Mouse (Mus musculus): ENCODE results near the gene Wdr59. TPM values are rescaled to one million over a fixed set of nuclear protein-coding genes. Genes with fewer than 3 reads are reported as not detected.

Wdr59 gene
- polyA plus RNA-seq, 2 experiments = 6.1 to 11.5 TPM

DNA sequence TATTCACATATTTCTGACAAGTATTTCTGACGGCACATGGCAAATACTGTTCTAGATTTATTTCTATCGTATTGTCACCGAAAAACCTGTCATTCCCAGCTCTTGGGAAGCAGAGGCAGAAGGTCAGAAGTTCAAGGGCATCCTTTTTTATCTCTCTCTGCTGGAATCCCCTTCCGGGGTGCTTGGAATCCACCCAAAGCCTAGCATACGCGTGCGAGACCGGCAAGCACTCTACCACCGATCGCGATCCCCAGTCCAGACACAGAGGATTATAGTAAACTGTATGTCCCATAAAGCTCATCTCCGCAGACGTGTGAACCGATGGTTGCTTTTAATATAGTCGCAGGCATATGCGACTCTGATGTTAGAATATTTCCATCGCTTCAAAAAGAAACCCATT, 9.7 kb upstream of the Wdr59 start:
- DNase-seq (ENCODE audit: low spot score) (no peak), ATAC-seq (ENCODE audit: low FRiP score, low read depth) (no peak)
- Histone ChIP-seq H3K27me3 (ENCODE audit: control insufficient read depth, insufficient read depth, low read length) (no peaks in the 10 kb centered on the region), H3K4me1 (ENCODE audit: control insufficient read depth, insufficient read depth, low read length) (no peaks in the 10 kb centered on the region), H3K4me2 (replicated peaks; ENCODE audit: low read depth, low read length, severe bottlenecking) (no peak overlapping the region), H3K9ac (ENCODE audit: low read depth, low read length, severe bottlenecking) (no peak overlapping the region), H3K9me3 (ENCODE audit: control insufficient read depth, low read length) (no peaks in the 10 kb centered on the region), H3K36me3 (ENCODE audit: control insufficient read depth, insufficient read depth, low read length) (no peaks in the 10 kb centered on the region), H3K27ac (replicated peaks; ENCODE audit: low read depth, low read length) (no peak overlapping the region), H3K4me3 (replicated peaks; ENCODE audit: low read length) (no peak overlapping the region)
- 82% methylated on average over 17 of the region's 17 CpGs for WGBS
- no peak for TF ChIP-seq POLR2A (IDR thresholded peaks at IDR 0.05; ENCODE audit: borderline replicate concordance, extremely low read depth, insufficient read depth, insufficient read length)

DNA sequence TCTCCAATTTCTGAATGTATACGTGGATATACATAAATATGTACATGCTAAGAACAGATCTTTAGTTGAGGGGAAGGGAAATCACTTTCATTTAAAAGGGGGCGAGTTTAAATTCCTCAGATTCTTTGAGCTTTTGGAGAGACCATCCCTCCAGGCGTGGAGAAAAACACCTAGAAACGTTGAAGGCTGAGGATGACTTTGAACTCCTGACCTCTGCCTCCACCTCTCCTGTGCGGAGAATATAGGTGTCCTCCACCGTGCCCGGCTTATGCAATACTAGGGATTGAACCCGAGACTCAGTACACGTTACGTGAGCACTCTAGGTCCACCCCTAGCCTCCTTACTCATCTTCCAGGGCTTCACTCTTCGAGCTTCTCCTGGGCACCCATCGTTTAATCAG, 9.3 kb upstream of the Wdr59 start:
- H3K4me2 ChIP-seq (replicated peaks; ENCODE audit: low read depth, low read length, severe bottlenecking) = no peak overlapping the region
- 68% methylated on average over 12 of the region's 12 CpGs for WGBS
- no peaks in the 10 kb centered on the region for H3K27me3 ChIP-seq (ENCODE audit: control insufficient read depth, insufficient read depth, low read length)
- ATAC-seq (ENCODE audit: low FRiP score, low read depth) (no peak), DNase-seq (ENCODE audit: low spot score) (no peak)
- H3K9me3 ChIP-seq (ENCODE audit: control insufficient read depth, low read length) = no peaks in the 10 kb centered on the region
- H3K4me3 ChIP-seq (replicated peaks; ENCODE audit: low read length) = no peak overlapping the region
- no peak for TF ChIP-seq POLR2A (IDR thresholded peaks at IDR 0.05; ENCODE audit: borderline replicate concordance, extremely low read depth, insufficient read depth, insufficient read length)
- H3K9ac ChIP-seq (ENCODE audit: low read depth, low read length, severe bottlenecking) = no peak overlapping the region
- no peaks in the 10 kb centered on the region for H3K36me3 ChIP-seq (ENCODE audit: control insufficient read depth, insufficient read depth, low read length)
- no peaks in the 10 kb centered on the region for H3K4me1 ChIP-seq (ENCODE audit: control insufficient read depth, insufficient read depth, low read length)
- no peak overlapping the region for H3K27ac ChIP-seq (replicated peaks; ENCODE audit: low read depth, low read length)

DNA sequence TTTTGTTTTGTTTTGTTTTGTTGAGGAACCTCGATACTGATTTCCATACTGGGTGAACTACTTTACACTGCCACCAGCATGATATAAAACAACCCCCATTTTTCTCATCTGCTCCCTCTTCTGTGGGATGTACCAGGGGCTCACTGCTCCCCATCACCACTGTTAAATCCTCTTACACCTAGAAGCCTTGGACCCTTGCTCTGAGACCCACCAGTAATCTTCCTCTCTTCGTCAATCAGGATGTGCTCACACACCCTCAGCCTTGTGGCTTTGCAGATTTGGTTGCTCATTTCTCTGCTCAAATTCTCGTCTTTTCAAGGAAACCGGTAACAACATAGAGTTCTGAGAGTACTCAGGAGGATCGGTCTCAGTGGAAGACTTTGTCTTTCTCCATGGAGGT, 6.2 kb upstream of the Wdr59 start:
- H3K9me3 ChIP-seq (ENCODE audit: control insufficient read depth, low read length) = no peaks in the 10 kb centered on the region
- no peak overlapping the region for H3K4me3 ChIP-seq (replicated peaks; ENCODE audit: low read length)
- no peaks in the 10 kb centered on the region for H3K36me3 ChIP-seq (ENCODE audit: control insufficient read depth, insufficient read depth, low read length)
- no peak for TF ChIP-seq POLR2A (IDR thresholded peaks at IDR 0.05; ENCODE audit: borderline replicate concordance, extremely low read depth, insufficient read depth, insufficient read length)
- no peak overlapping the region for H3K4me2 ChIP-seq (replicated peaks; ENCODE audit: low read depth, low read length, severe bottlenecking)
- no peak overlapping the region for H3K9ac ChIP-seq (ENCODE audit: low read depth, low read length, severe bottlenecking)
- no peaks in the 10 kb centered on the region for H3K4me1 ChIP-seq (ENCODE audit: control insufficient read depth, insufficient read depth, low read length)
- ATAC-seq (ENCODE audit: low FRiP score, low read depth) = no peak
- DNase-seq (ENCODE audit: low spot score) = no peak
- H3K27ac ChIP-seq (replicated peaks; ENCODE audit: low read depth, low read length) = no peak overlapping the region
- 78% methylated on average over 5 of the region's 5 CpGs for WGBS
- H3K27me3 ChIP-seq (ENCODE audit: control insufficient read depth, insufficient read depth, low read length) = no peaks in the 10 kb centered on the region

DNA sequence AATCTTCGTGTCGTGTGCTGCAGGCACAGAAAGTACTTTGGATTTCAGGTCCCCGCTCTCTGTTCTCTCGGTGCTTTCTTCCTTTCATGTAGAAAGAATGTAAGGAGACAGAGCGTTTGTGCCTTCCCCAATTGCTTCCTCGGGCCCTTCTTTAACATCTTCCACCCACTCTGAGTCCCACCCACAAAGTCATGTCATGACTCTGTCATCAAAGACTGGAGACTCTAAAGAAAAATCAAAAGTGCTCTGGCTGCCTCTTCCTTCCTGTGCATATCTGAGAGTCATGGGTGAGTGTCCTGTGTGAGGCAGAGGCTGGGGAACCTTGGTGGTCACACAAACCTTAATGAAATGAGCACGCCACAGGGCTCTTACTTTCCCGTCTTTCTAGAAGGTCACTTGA, 5.3 kb upstream of the Wdr59 start:
- no peak for DNase-seq (ENCODE audit: low spot score)
- Histone ChIP-seq H3K36me3 (ENCODE audit: control insufficient read depth, insufficient read depth, low read length) (no peaks in the 10 kb centered on the region), H3K4me3 (replicated peaks; ENCODE audit: low read length) (no peak overlapping the region), H3K9me3 (ENCODE audit: control insufficient read depth, low read length) (no peaks in the 10 kb centered on the region), H3K27ac (replicated peaks; ENCODE audit: low read depth, low read length) (no peak overlapping the region), H3K4me1 (ENCODE audit: control insufficient read depth, insufficient read depth, low read length) (no peaks in the 10 kb centered on the region), H3K4me2 (replicated peaks; ENCODE audit: low read depth, low read length, severe bottlenecking) (no peak overlapping the region), H3K9ac (ENCODE audit: low read depth, low read length, severe bottlenecking) (no peak overlapping the region), H3K27me3 (ENCODE audit: control insufficient read depth, insufficient read depth, low read length) (no peaks in the 10 kb centered on the region)
- 75% methylated on average over 8 of the region's 8 CpGs for WGBS
- no peak for TF ChIP-seq POLR2A (IDR thresholded peaks at IDR 0.05; ENCODE audit: borderline replicate concordance, extremely low read depth, insufficient read depth, insufficient read length)
- ATAC-seq (ENCODE audit: low FRiP score, low read depth) = no peak

DNA sequence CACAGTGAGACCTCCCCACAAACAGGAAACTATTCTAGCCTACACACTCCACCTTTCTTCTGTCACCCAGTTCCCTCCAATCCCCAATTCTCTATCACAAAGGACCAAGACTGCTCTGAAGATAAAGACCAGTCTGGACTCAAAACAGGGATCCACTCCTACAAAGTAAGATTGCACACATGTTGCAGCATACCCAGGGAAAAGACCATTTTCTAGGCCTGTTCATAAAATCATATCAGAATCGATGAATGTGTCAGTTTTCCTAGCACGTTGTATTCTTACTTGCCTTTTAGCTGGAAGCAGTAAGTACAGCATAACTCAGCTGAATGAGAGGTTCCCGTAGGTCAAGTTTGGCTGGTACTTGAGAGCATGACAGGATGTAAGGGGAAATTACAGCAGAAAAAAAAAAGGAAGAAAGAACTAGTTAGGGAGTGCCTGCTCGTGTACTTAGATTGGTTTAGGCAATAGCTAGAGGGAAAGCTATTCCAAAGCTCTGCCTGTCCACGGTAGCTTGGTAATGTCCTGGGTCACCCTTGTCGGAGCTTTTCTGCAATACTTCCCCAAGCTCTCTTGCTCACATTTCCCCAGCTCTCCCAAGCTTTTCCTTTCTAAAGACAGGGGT, 4.6 kb upstream of the Wdr59 start:
- 73% methylated on average over 6 of the region's 6 CpGs for WGBS
- no peaks in the 10 kb centered on the region for H3K4me1 ChIP-seq (ENCODE audit: control insufficient read depth, insufficient read depth, low read length)
- DNase-seq (ENCODE audit: low spot score) (no peak), ATAC-seq (ENCODE audit: low FRiP score, low read depth) (no peak)
- no peak overlapping the region for H3K4me3 ChIP-seq (replicated peaks; ENCODE audit: low read length)
- no peak overlapping the region for H3K9ac ChIP-seq (ENCODE audit: low read depth, low read length, severe bottlenecking)
- no peaks in the 10 kb centered on the region for H3K27me3 ChIP-seq (ENCODE audit: control insufficient read depth, insufficient read depth, low read length)
- no peaks in the 10 kb centered on the region for H3K36me3 ChIP-seq (ENCODE audit: control insufficient read depth, insufficient read depth, low read length)
- TF ChIP-seq POLR2A (IDR thresholded peaks at IDR 0.05; ENCODE audit: borderline replicate concordance, extremely low read depth, insufficient read depth, insufficient read length) = no peak
- no peak overlapping the region for H3K4me2 ChIP-seq (replicated peaks; ENCODE audit: low read depth, low read length, severe bottlenecking)
- H3K27ac ChIP-seq (replicated peaks; ENCODE audit: low read depth, low read length) = no peak overlapping the region
- H3K9me3 ChIP-seq (ENCODE audit: control insufficient read depth, low read length) = no peaks in the 10 kb centered on the region

DNA sequence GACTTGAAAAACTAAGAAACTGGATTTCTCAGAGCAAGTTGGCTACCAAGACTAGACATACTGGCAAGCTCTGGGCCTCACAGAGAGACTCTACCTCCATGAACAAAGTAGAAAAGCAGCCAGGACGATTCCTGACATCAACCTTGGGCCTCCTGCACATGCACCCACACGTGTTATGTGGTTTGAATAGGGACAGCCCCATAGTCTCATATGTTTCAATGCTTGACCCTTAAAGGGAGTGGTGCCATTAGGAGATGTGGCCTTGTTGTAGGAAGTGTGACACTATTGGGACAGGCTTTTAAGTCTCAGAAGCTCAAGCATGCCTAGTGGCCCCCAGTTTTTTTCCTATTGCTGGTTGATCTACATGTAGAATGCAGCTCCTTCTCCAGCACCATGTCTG, 4.4 kb downstream of the Wdr59 start:
- Histone ChIP-seq H3K27me3 (ENCODE audit: control insufficient read depth, insufficient read depth, low read length) (no peaks in the 10 kb centered on the region), H3K36me3 (ENCODE audit: control insufficient read depth, insufficient read depth, low read length) (no peaks in the 10 kb centered on the region), H3K9ac (ENCODE audit: low read depth, low read length, severe bottlenecking) (no peak overlapping the region), H3K4me3 (replicated peaks; ENCODE audit: low read length) (no peak overlapping the region), H3K4me2 (replicated peaks; ENCODE audit: low read depth, low read length, severe bottlenecking) (no peak overlapping the region), H3K27ac (replicated peaks; ENCODE audit: low read depth, low read length) (no peak overlapping the region), H3K9me3 (ENCODE audit: control insufficient read depth, low read length) (no peaks in the 10 kb centered on the region), H3K4me1 (ENCODE audit: control insufficient read depth, insufficient read depth, low read length) (no peaks in the 10 kb centered on the region)
- no peak for DNase-seq (ENCODE audit: low spot score)
- ATAC-seq (ENCODE audit: low FRiP score, low read depth) = no peak
- no peak for TF ChIP-seq POLR2A (IDR thresholded peaks at IDR 0.05; ENCODE audit: borderline replicate concordance, extremely low read depth, insufficient read depth, insufficient read length)
- WGBS = 88% methylated on average over 2 of the region's 2 CpGs
